18 mouse cellular contexts compared by ENCODE assay signal in genomic region chr8:126214571-126214970, GRCm38 (mm10).
"Had no signal": no experiment of that assay in that cellular context is flagged by ENCODE, and none has a peak within 500 bp of the region (broad histone marks: within the 10 kb centered on the region; RNA-seq: fewer than 3 reads in every experiment).

No protein-coding gene starts in this region.

- H3K4me3 ChIP-seq: midbrain, embryonic 10.5 days; midbrain, embryonic 12.5 days; midbrain, embryonic 15.5 days; myocyte; neural tube, embryonic 13.5 days; neural tube, embryonic 15.5 days had no signal

- ATAC-seq: midbrain, embryonic 15.5 days had no signal

- H3K36me3 ChIP-seq: midbrain, embryonic 10.5 days; midbrain, embryonic 12.5 days; midbrain, embryonic 15.5 days; neural tube, embryonic 13.5 days; neural tube, embryonic 15.5 days had no signal

- DNase-seq: lung, adult 18-20 months; lung, embryonic 14.5 days; lung, postnatal 10 days; lung, postnatal 4 days; retina, postnatal 1 day; right cerebral cortex, adult 18-20 months; right cerebral cortex, postnatal 25 days; right cerebral cortex, postnatal 4 days; spleen, adult 18-20 months; thymus, adult 18-20 months; thymus, postnatal 14 days; thymus, postnatal 36 days had no signal

- H3K27ac ChIP-seq: midbrain, embryonic 10.5 days; midbrain, embryonic 12.5 days; midbrain, embryonic 15.5 days; neural tube, embryonic 13.5 days; neural tube, embryonic 15.5 days had no signal

- H3K9ac ChIP-seq: lung, embryonic 14.5 days; midbrain, embryonic 12.5 days; midbrain, embryonic 15.5 days; neural tube, embryonic 13.5 days; neural tube, embryonic 15.5 days had no signal

- H3K4me1 ChIP-seq: midbrain, embryonic 12.5 days; midbrain, embryonic 15.5 days; neural tube, embryonic 13.5 days; neural tube, embryonic 15.5 days had no signal

- H3K4me2 ChIP-seq: lung, embryonic 14.5 days; midbrain, embryonic 12.5 days; midbrain, embryonic 15.5 days; neural tube, embryonic 13.5 days; neural tube, embryonic 15.5 days had no signal

- H3K27me3 ChIP-seq: midbrain, embryonic 12.5 days; midbrain, embryonic 15.5 days; neural tube, embryonic 13.5 days; neural tube, embryonic 15.5 days had no signal

- H3K9me3 ChIP-seq: midbrain, embryonic 10.5 days; midbrain, embryonic 12.5 days; midbrain, embryonic 15.5 days; neural tube, embryonic 13.5 days; neural tube, embryonic 15.5 days had no signal
